Mouse (Mus musculus) hindbrain, embryonic 16.5 days (tissue): ENCODE results near the gene Lbx1. TPM values are rescaled to one million over a fixed set of nuclear protein-coding genes. Genes with fewer than 3 reads are reported as not detected.

Source experiments
- ATAC-seq: fragments of 200-750 bp; cut with Nextera tagmentation; 2 replicates; pipeline ENCODE4 v1.8.0; 2017; ENCODE audit warnings: moderate TSS enrichment, moderate library complexity
- H3K27ac ChIP-seq: fragments of 300-500 bp; sonication (generic); 2 replicates; pipeline ENCODE4 v1.5.1; 2014; ENCODE audit warnings: low read depth, mild to moderate bottlenecking, control low read depth, low read length, moderate library complexity
- H3K27me3 ChIP-seq: fragments of 300-500 bp; sonication (generic); replicated peaks from 2 replicates; pipeline ENCODE4 v1.6.1; 2014; ENCODE audit warnings: low read length; ENCODE audit not compliant: control insufficient read depth, insufficient read depth
- H3K36me3 ChIP-seq: fragments of 300-500 bp; sonication (generic); 2 replicates; pipeline ENCODE4 v1.6.1; 2014; ENCODE audit warnings: mild to moderate bottlenecking, low read length, moderate library complexity, mixed read lengths; ENCODE audit not compliant: control insufficient read depth, insufficient read depth
- H3K4me1 ChIP-seq: fragments of 300-500 bp; sonication (generic); 2 replicates; pipeline ENCODE4 v1.6.1; 2014; ENCODE audit warnings: low read depth, low read length; ENCODE audit not compliant: control insufficient read depth, insufficient read depth
- H3K4me2 ChIP-seq: fragments of 300-500 bp; sonication (generic); 2 replicates; pipeline ENCODE4 v1.6.1; 2014; ENCODE audit warnings: mild to moderate bottlenecking, low read length, control low read depth, moderate library complexity
- H3K4me3 ChIP-seq: fragments of 300-500 bp; sonication (generic); 2 replicates; pipeline ENCODE4 v1.5.1; 2014; ENCODE audit warnings: mild to moderate bottlenecking, low read length, control low read depth, moderate library complexity
- H3K9ac ChIP-seq: fragments of 300-500 bp; sonication (generic); 2 replicates; pipeline ENCODE4 v1.6.1; 2014; ENCODE audit warnings: low read depth, mild to moderate bottlenecking, control low read depth, low read length, moderate library complexity
- H3K9me3 ChIP-seq: fragments of 300-500 bp; sonication (generic); 2 replicates; pipeline ENCODE4 v1.6.1; 2014; ENCODE audit warnings: mild to moderate bottlenecking, low read length, moderate library complexity; ENCODE audit not compliant: control insufficient read depth
- WGBS: fragments of 180-500 bp; shearing (Covaris S2); extraction: QIAGEN DNeasy Blood & Tissue Kit; methylation state at CpG from one replicate; pipeline ENCODE4 v1.1.7; 2014; 5-methylcytosine and 5-hydroxymethylcytosine counted together
- polyA plus RNA-seq: library from polyadenylated mRNA; unstranded; fragments of >200 nt; fragmentation: Nextera tagmentation; extraction: Ambion mirVana; gene quantifications from 2 replicates; pipeline ENCODE4 v1.2.1, GENCODE M21; 2015

Gene Lbx1
- polyA plus RNA-seq, 1 experiment from 2014 or later: 7.3 TPM

GRCm38 (mm10) chr19:45209191-45209590, 26.4 kb downstream of the Lbx1 start:
- Histone ChIP-seq H3K4me1 (no peaks in the 10 kb centered on the region), H3K9me3 (no peaks in the 10 kb centered on the region), H3K4me3 (no peak overlapping the region), H3K36me3 (no peaks in the 10 kb centered on the region), H3K27ac (no peak overlapping the region), H3K27me3 (peaks cover 2% of the 10 kb centered on the region; the same call in 1 of the 2 replicates), H3K4me2 (no peak overlapping the region), H3K9ac (no peak overlapping the region)
- ATAC-seq: no peak
- WGBS: 76% methylated on average over 1 of the region's 1 CpGs

GRCm38 (mm10) chr19:45208438-45209060, 27.1 kb downstream of the Lbx1 start:
- Histone ChIP-seq H3K4me1 (no peaks in the 10 kb centered on the region), H3K36me3 (no peaks in the 10 kb centered on the region), H3K4me2 (peak overlapping the region; percentile 35), H3K9ac (no peak overlapping the region), H3K27ac (no peak overlapping the region), H3K27me3 (peaks cover 2% of the 10 kb centered on the region; the same call in 1 of the 2 replicates), H3K9me3 (no peaks in the 10 kb centered on the region), H3K4me3 (0 out of 2 replicates have a peak overlapping the region, but pooled peaks have one; percentile 7)
- ATAC-seq: no peak
- WGBS: 21% methylated on average over 22 of the region's 22 CpGs

- no peak overlapping the region for H3K27ac ChIP-seq
- ATAC-seq: no peak
- H3K9me3 ChIP-seq: no peaks in the 10 kb centered on the region
- peak overlapping the region; percentile 35 for H3K4me2 ChIP-seq
- 45% methylated on average over 19 of the region's 19 CpGs for WGBS
- H3K27me3 ChIP-seq: peaks cover 2% of the 10 kb centered on the region; the same call in 1 of the 2 replicates
- H3K36me3 ChIP-seq: no peaks in the 10 kb centered on the region
- H3K4me3 ChIP-seq: 0 out of 2 replicates have a peak overlapping the region, but pooled peaks have one; percentile 7
- H3K4me1 ChIP-seq: no peaks in the 10 kb centered on the region
- H3K9ac ChIP-seq: no peak overlapping the region
Observed at GRCm38 (mm10) chr19:45207662-45208437, 27.8 kb downstream of the Lbx1 start.

GRCm38 (mm10) chr19:45207153-45207552, 28.5 kb downstream of the Lbx1 start:
- no peak overlapping the region for H3K4me2 ChIP-seq
- H3K27me3 ChIP-seq: peaks cover 2% of the 10 kb centered on the region; the same call in 1 of the 2 replicates
- H3K9me3 ChIP-seq: no peaks in the 10 kb centered on the region
- no peak for ATAC-seq
- no peak overlapping the region for H3K4me3 ChIP-seq
- no peak overlapping the region for H3K27ac ChIP-seq
- 94% methylated on average over 15 of the region's 15 CpGs for WGBS
- no peak overlapping the region for H3K9ac ChIP-seq
- H3K36me3 ChIP-seq: no peaks in the 10 kb centered on the region
- H3K4me1 ChIP-seq: no peaks in the 10 kb centered on the region

- Histone ChIP-seq H3K36me3 (no peaks in the 10 kb centered on the region), H3K9me3 (no peaks in the 10 kb centered on the region), H3K27ac (no peak overlapping the region), H3K4me2 (no peak overlapping the region), H3K27me3 (peaks cover 2% of the 10 kb centered on the region; the same call in 1 of the 2 replicates), H3K4me3 (no peak overlapping the region), H3K4me1 (no peaks in the 10 kb centered on the region), H3K9ac (no peak overlapping the region)
- 72% methylated on average over 3 of the region's 3 CpGs for WGBS
- ATAC-seq: no peak
Observed at GRCm38 (mm10) chr19:45205311-45206105, 30.1 kb downstream of the Lbx1 start.

- no peaks in the 10 kb centered on the region for H3K27me3 ChIP-seq
- ATAC-seq: no peak
- H3K27ac ChIP-seq: no peak overlapping the region
- H3K36me3 ChIP-seq: no peaks in the 10 kb centered on the region
- H3K9ac ChIP-seq: no peak overlapping the region
- H3K4me3 ChIP-seq: no peak overlapping the region
- no peak overlapping the region for H3K4me2 ChIP-seq
- H3K9me3 ChIP-seq: no peaks in the 10 kb centered on the region
- no peaks in the 10 kb centered on the region for H3K4me1 ChIP-seq
- 89% methylated on average over 8 of the region's 8 CpGs for WGBS
Observed at GRCm38 (mm10) chr19:45196967-45197366, 38.6 kb downstream of the Lbx1 start.

- Histone ChIP-seq H3K36me3 (no peaks in the 10 kb centered on the region), H3K27ac (no peak overlapping the region), H3K27me3 (no peaks in the 10 kb centered on the region), H3K4me3 (no peak overlapping the region), H3K4me1 (no peaks in the 10 kb centered on the region), H3K9me3 (no peaks in the 10 kb centered on the region), H3K9ac (no peak overlapping the region), H3K4me2 (no peak overlapping the region)
- no peak for ATAC-seq
- 49% methylated on average over 4 of the region's 4 CpGs for WGBS
Observed at GRCm38 (mm10) chr19:45194651-45195050, 41.0 kb downstream of the Lbx1 start.
